Mouse (Mus musculus): ENCODE data around the gene Ttll2. TPM values are rescaled to one million over a fixed set of nuclear protein-coding genes. Genes with fewer than 3 reads are reported as not detected.
A peak's percentile ranks its signal among the peaks of the same experiment; 100 is the strongest.
"Not testable (repeated sequence)": the region's sequence is repeated elsewhere in the genome, so short reads cannot be mapped to it uniquely, and the experiment has no call there.

The Ttll2 gene
- polyA plus RNA-seq, 1 experiment from 2014 or later, result not detected

DNA sequence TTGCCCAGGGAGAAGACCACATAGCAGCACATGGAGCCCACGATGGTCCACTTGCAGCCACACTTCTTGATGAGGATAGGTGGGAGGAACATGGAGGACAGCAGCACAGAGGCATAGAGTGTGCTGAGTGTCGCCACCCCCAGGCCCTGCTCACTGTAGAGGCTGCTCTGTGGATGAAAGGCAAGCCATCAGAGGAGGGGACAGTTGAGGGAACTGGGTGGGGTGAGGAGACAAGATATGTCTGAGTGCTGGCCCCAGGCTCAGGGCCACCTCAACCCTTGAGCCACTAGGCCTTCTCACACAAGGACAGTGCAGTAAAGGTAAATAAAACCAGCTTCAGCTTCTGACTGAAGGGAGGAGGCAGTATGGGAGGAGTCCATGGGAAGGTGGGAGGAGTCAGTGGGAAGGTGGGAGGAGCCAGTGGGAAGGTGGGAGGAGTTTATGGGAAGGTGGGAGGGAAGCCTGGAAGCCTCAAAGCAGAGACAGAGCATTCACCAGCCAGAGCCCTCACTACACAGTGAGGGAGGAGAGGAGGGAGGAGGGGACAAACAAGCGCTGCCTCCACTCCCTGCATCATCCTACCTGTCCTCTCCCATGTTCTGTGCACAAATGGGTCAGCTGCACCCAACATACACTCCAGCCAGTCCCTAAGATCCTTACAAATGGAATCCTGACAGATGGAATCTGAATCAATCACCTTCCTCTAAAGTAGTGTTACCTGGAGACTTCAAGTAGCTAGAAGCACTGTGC is 24.6 kb upstream of the Ttll2 start:
- not testable (repeated sequence) for H3K4me1 ChIP-seq (ENCODE audit: control insufficient read depth in 2 of 2, insufficient read depth in 2 of 2, low read length in 2 of 2); H3K27ac ChIP-seq (replicated peaks in 1 of 2; ENCODE audit: control insufficient read depth in 1 of 2, insufficient read depth in 1 of 2, low read depth in 2 of 2, low read length in 2 of 2); H3K9ac ChIP-seq (ENCODE audit: low read length); H3K27me3 ChIP-seq (ENCODE audit: control insufficient read depth, insufficient read depth, low read length); H3K4me3 ChIP-seq (ENCODE audit: control insufficient read depth in 1 of 2, insufficient read depth in 1 of 2, low read depth in 1 of 2, low read length in 2 of 2); H3K36me3 ChIP-seq (ENCODE audit: control insufficient read depth, insufficient read depth, low read length); H3K4me2 ChIP-seq (ENCODE audit: low read length); H3K9me3 ChIP-seq (ENCODE audit: control insufficient read depth, low read length)
- 0 out of 2 replicates have a peak, but pooled peaks have one; percentile 49 for ATAC-seq (ENCODE audit: insufficient number of reproducible peaks, insufficient read depth, low FRiP score, low read depth)
- WGBS, result 86% methylated on average over 1 of the region's 3 CpGs

DNA sequence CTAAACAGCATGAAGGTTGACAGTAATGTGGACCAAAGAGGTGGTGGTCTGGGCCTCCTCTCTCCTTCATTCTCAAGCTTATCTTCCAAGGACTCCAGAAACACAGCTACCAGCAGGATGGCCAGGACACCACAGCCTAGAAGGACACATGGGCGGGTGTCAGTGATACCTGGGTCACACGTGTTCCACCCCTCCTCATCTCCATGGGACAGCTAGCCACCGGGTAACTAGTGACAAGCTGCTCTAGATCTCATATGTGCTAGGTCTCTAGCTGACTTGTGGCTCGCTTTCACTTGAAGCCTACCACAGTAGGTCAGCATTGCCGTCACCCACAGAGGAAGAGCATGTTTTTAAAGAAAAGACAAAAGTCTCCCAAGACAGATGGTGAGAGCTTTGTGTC is 19.4 kb upstream of the Ttll2 start, which contains the start of gene Gm49630:
Gm49630 (minus strand) TSS at position 101 of the 400 bp plus-strand sequence.
- H3K4me2 ChIP-seq (ENCODE audit: low read length); H3K9ac ChIP-seq (ENCODE audit: low read length); H3K4me1 ChIP-seq (ENCODE audit: control insufficient read depth in 2 of 2, insufficient read depth in 2 of 2, low read length in 2 of 2); H3K9me3 ChIP-seq (ENCODE audit: control insufficient read depth, low read length); H3K27ac ChIP-seq (replicated peaks in 1 of 2; ENCODE audit: control insufficient read depth in 1 of 2, insufficient read depth in 1 of 2, low read depth in 2 of 2, low read length in 2 of 2); H3K27me3 ChIP-seq (ENCODE audit: control insufficient read depth, insufficient read depth, low read length); H3K4me3 ChIP-seq (ENCODE audit: control insufficient read depth in 1 of 2, insufficient read depth in 1 of 2, low read depth in 1 of 2, low read length in 2 of 2); H3K36me3 ChIP-seq (ENCODE audit: control insufficient read depth, insufficient read depth, low read length); ATAC-seq (ENCODE audit: insufficient number of reproducible peaks, insufficient read depth, low FRiP score, low read depth): not testable (repeated sequence)
- WGBS, result 52% methylated on average over 2 of the region's 5 CpGs

DNA sequence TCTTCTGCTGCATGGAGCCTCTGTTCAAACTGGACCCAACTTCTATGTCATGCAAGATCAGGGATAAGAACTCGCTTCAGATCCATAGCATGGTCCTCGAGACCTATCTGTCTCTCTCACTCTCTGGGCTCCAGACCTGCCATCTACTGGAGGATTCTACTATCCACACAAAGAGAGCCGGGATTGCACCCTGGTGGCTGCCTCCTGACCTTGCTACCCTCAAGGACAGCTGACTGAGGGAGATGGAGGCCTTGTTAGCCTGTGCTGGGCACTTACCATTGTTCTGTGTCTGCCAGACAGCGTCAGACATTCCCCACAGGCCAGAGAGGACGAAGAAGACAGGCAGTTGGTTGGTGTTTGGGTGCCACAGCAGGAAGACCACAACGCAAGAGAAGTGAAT is 16.9 kb upstream of the Ttll2 start:
- not testable (repeated sequence) for H3K27ac ChIP-seq (replicated peaks in 1 of 2; ENCODE audit: control insufficient read depth in 1 of 2, insufficient read depth in 1 of 2, low read depth in 2 of 2, low read length in 2 of 2); ATAC-seq (ENCODE audit: insufficient number of reproducible peaks, insufficient read depth, low FRiP score, low read depth); H3K4me2 ChIP-seq (ENCODE audit: low read length); H3K27me3 ChIP-seq (ENCODE audit: control insufficient read depth, insufficient read depth, low read length); H3K9me3 ChIP-seq (ENCODE audit: control insufficient read depth, low read length); H3K9ac ChIP-seq (ENCODE audit: low read length); H3K36me3 ChIP-seq (ENCODE audit: control insufficient read depth, insufficient read depth, low read length); H3K4me3 ChIP-seq (ENCODE audit: control insufficient read depth in 1 of 2, insufficient read depth in 1 of 2, low read depth in 1 of 2, low read length in 2 of 2); H3K4me1 ChIP-seq (ENCODE audit: control insufficient read depth in 2 of 2, insufficient read depth in 2 of 2, low read length in 2 of 2)
- WGBS, result 59% methylated on average over 5 of the region's 6 CpGs

DNA sequence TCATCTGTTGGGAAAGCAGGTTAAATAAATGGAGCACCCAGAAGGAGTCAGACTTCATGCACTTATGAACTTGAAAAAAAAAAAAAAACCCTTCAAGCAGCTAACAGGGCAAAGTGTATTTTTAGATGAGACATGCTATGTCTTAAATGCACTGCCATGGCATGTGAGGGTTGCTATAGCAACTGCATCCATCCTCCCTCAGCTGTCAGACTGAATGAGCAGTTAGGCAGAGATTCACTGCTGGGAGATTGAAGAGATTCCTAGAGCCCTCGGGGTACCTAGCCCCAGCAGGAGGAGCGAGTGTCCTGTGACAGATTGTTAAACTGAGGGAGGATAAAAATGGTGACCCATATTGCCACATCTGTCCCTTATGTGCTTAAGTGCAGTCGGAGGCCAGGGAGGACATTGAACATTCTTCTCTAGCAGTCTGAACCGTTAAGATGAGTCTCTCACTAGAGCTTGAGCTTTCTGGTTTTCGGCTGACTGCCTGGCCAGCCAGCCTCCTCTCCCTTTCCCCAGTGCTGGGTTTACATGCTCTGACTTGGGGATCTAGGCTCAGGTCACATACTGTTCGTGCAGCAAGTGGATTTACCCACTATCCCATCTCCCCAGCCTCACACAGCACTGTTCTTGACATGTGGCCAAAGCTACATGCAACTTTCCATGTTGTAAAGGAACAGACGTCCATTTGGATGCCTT is 14.3 kb upstream of the Ttll2 start:
- not testable (repeated sequence) for H3K4me1 ChIP-seq (ENCODE audit: control insufficient read depth in 2 of 2, insufficient read depth in 2 of 2, low read length in 2 of 2); H3K4me3 ChIP-seq (ENCODE audit: control insufficient read depth in 1 of 2, insufficient read depth in 1 of 2, low read depth in 1 of 2, low read length in 2 of 2); H3K27me3 ChIP-seq (ENCODE audit: control insufficient read depth, insufficient read depth, low read length); H3K36me3 ChIP-seq (ENCODE audit: control insufficient read depth, insufficient read depth, low read length); H3K27ac ChIP-seq (replicated peaks in 1 of 2; ENCODE audit: control insufficient read depth in 1 of 2, insufficient read depth in 1 of 2, low read depth in 2 of 2, low read length in 2 of 2); ATAC-seq (ENCODE audit: insufficient number of reproducible peaks, insufficient read depth, low FRiP score, low read depth); H3K4me2 ChIP-seq (ENCODE audit: low read length); H3K9ac ChIP-seq (ENCODE audit: low read length); H3K9me3 ChIP-seq (ENCODE audit: control insufficient read depth, low read length)
- WGBS, result 56% methylated on average over 3 of the region's 7 CpGs

DNA sequence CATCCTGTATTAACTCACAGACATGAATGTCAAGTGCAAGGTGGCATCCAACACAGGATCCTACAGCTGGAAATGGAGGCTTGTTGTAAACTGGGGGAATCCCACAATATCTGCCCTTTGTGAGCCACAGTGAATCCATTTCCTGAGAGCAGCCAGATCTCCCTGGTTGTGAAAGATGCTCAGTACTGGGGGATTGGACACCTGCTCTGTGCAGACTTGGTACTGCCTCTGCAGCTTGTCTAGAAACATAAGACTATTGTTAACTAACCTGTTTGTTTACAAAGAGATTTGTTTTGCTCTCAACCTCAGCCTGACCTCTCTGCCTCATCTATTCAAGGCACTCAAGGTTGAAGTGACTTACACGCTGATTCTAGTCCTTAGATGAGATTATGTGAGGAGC is 13.8 kb upstream of the Ttll2 start:
- no CpG with 5 or more reads among the region's 1 CpGs for WGBS
- H3K4me3 ChIP-seq (ENCODE audit: control insufficient read depth in 1 of 2, insufficient read depth in 1 of 2, low read depth in 1 of 2, low read length in 2 of 2); ATAC-seq (ENCODE audit: insufficient number of reproducible peaks, insufficient read depth, low FRiP score, low read depth); H3K36me3 ChIP-seq (ENCODE audit: control insufficient read depth, insufficient read depth, low read length); H3K9ac ChIP-seq (ENCODE audit: low read length); H3K27ac ChIP-seq (replicated peaks in 1 of 2; ENCODE audit: control insufficient read depth in 1 of 2, insufficient read depth in 1 of 2, low read depth in 2 of 2, low read length in 2 of 2); H3K4me2 ChIP-seq (ENCODE audit: low read length); H3K27me3 ChIP-seq (ENCODE audit: control insufficient read depth, insufficient read depth, low read length); H3K9me3 ChIP-seq (ENCODE audit: control insufficient read depth, low read length); H3K4me1 ChIP-seq (ENCODE audit: control insufficient read depth in 2 of 2, insufficient read depth in 2 of 2, low read length in 2 of 2): not testable (repeated sequence)

DNA sequence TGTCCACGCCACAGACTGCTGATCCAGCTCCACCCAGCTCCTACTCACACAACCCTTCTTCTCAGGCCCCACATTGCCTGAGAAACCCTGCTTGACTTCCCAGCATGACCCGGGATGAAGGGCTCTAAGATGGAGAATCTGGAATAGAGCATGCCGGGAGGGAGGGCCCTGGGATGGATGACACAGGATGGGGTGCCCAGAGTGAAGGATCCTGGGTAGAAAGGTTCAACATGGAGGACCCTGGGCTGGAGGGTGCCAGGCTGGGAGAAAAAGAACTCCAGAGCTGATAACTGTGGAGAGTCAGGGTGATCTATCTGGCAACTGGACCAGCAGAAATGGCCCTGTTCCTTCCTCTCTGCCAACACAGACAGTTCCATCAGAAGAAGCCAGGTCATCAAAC is 13.1 kb upstream of the Ttll2 start:
- not testable (repeated sequence) for H3K9ac ChIP-seq (ENCODE audit: low read length); H3K27me3 ChIP-seq (ENCODE audit: control insufficient read depth, insufficient read depth, low read length); H3K4me3 ChIP-seq (ENCODE audit: control insufficient read depth in 1 of 2, insufficient read depth in 1 of 2, low read depth in 1 of 2, low read length in 2 of 2); H3K4me2 ChIP-seq (ENCODE audit: low read length); H3K27ac ChIP-seq (replicated peaks in 1 of 2; ENCODE audit: control insufficient read depth in 1 of 2, insufficient read depth in 1 of 2, low read depth in 2 of 2, low read length in 2 of 2); H3K9me3 ChIP-seq (ENCODE audit: control insufficient read depth, low read length); H3K36me3 ChIP-seq (ENCODE audit: control insufficient read depth, insufficient read depth, low read length); H3K4me1 ChIP-seq (ENCODE audit: control insufficient read depth in 2 of 2, insufficient read depth in 2 of 2, low read length in 2 of 2); ATAC-seq (ENCODE audit: insufficient number of reproducible peaks, insufficient read depth, low FRiP score, low read depth)
- WGBS, result no CpG with 5 or more reads among the region's 3 CpGs

DNA sequence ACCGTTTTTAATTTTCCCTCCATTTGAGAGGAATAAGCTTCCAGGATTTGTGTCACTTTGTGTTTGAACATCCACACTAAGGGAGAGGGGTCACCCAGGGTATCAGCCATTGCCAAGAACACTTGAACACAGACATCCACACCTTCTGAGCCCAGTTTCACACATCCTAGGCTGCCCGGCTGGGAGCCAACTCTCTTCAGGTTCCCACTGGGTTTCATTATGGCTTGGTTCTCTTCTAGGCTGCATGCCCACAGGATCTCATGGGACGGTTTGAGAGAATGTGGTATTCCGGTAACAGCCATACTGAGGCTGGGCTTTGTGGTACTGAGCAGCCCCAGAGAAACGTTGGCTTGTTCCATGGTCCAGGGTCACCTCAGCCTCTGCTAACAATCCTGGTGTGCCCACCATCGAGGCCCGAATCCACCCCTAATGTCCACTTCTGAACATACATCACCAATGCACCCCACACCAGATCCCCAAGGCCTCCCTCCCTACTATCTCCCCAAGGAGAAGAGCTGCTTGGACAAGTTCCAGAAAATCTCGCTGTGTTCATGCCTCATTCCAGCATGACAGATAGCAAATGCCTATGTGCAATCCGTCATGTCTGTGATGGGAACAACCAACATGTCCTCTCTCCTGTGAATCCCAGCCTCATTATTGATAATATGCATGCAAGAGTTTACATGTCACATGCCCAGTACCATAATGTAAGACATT is 8.4 kb upstream of the Ttll2 start:
- H3K36me3 ChIP-seq (ENCODE audit: control insufficient read depth, insufficient read depth, low read length); H3K27ac ChIP-seq (replicated peaks in 1 of 2; ENCODE audit: control insufficient read depth in 1 of 2, insufficient read depth in 1 of 2, low read depth in 2 of 2, low read length in 2 of 2); ATAC-seq (ENCODE audit: insufficient number of reproducible peaks, insufficient read depth, low FRiP score, low read depth); H3K9me3 ChIP-seq (ENCODE audit: control insufficient read depth, low read length); H3K27me3 ChIP-seq (ENCODE audit: control insufficient read depth, insufficient read depth, low read length); H3K4me1 ChIP-seq (ENCODE audit: control insufficient read depth in 2 of 2, insufficient read depth in 2 of 2, low read length in 2 of 2); H3K9ac ChIP-seq (ENCODE audit: low read length); H3K4me2 ChIP-seq (ENCODE audit: low read length); H3K4me3 ChIP-seq (ENCODE audit: control insufficient read depth in 1 of 2, insufficient read depth in 1 of 2, low read depth in 1 of 2, low read length in 2 of 2): not testable (repeated sequence)
- 59% methylated on average over 9 of the region's 9 CpGs for WGBS

Measured in heart, embryonic 14.5 days (tissue).